Comparison of ENCODE assay signal across 11 mouse cellular contexts in the genomic region with DNA sequence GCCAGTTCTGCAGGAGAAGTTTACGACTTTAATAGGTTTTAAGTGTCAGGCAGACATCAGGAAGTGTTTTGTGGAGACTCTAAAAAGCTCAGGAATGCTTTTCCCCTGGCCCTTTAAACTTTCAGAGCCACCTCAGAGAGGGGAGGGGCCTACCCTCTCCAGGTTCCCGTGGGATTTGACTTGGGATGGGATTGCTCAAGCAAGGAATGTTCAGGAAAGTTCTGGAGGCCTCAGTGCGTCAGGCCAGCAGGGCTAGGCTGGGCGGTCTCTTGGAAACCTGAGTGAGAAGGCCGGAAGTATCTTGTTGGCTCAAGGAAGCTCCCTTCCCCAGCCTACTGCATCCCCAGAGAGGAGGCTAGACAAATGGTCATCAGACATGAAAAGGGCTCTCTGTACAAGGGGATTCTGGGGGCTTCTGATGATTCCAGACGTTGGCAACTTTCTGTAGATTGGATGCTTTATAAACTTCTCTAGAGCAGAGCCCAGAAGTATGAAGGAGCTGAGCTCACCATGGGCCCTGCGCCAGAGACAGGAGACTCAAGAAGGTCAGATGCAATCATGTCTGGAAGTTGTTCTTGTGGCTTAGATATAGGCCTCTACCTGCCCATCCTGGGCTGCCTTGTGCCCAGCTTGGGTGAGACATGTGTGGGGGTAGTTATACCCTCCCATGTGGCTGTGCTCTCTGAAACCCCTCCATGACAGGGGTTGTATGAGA. TPM values are rescaled to one million over a fixed set of nuclear protein-coding genes. Genes with fewer than 3 reads are reported as not detected.
A peak's percentile ranks its signal among the peaks of the same experiment; 100 is the strongest.
DNase-seq lines count a peak whose midpoint lies in the region; ATAC-seq and TF ChIP-seq lines count a peak whose summit lies in the region.
"Had no signal": no experiment of that assay in that cellular context is flagged by ENCODE, and none has a peak within 500 bp of the region (broad histone marks: within the 10 kb centered on the region; RNA-seq: fewer than 3 reads in every experiment).

No protein-coding gene starts in this region.

- H3K4me2 ChIP-seq in heart, embryonic 12.5 days: no peak overlapping the region
- H3K4me2 ChIP-seq in embryonic facial prominence, embryonic 14.5 days (ENCODE audit: low read depth, low read length): no peak overlapping the region
- no peak overlapping the region for H3K4me2 ChIP-seq in hindbrain, postnatal 0 days (ENCODE audit: low read depth, low read length)
- H3K4me2 ChIP-seq: embryonic facial prominence, embryonic 13.5 days; limb, embryonic 15.5 days had no signal

- no peaks in the 10 kb centered on the region; the same call in 1 of the 2 replicates for H3K4me1 ChIP-seq in heart, embryonic 12.5 days (replicated peaks)
- H3K4me1 ChIP-seq in embryonic facial prominence, embryonic 14.5 days (ENCODE audit: control insufficient read depth, insufficient read depth, low read length): peaks cover 9% of the 10 kb centered on the region; the same call in 1 of the 2 replicates
- no peaks in the 10 kb centered on the region for H3K4me1 ChIP-seq in hindbrain, postnatal 0 days (ENCODE audit: insufficient read depth, low read length)

- peaks cover 32% of the 10 kb centered on the region for H3K27me3 ChIP-seq in heart, embryonic 12.5 days (replicated peaks)
- peaks cover 5% of the 10 kb centered on the region for H3K27me3 ChIP-seq in embryonic facial prominence, embryonic 14.5 days (replicated peaks; ENCODE audit: control insufficient read depth, insufficient read depth, low read length)
- no peaks in the 10 kb centered on the region; the same call in 1 of the 2 replicates for H3K27me3 ChIP-seq in hindbrain, postnatal 0 days (ENCODE audit: insufficient read depth, low read length)

- H3K27ac ChIP-seq in heart, embryonic 12.5 days (ENCODE audit: poor library complexity, severe bottlenecking): no peak overlapping the region
- H3K27ac ChIP-seq in embryonic facial prominence, embryonic 14.5 days (replicated peaks; ENCODE audit: low read depth, low read length): no peak overlapping the region
- H3K27ac ChIP-seq in hindbrain, postnatal 0 days: no peak overlapping the region
- H3K27ac ChIP-seq: embryonic facial prominence, embryonic 13.5 days; limb, embryonic 15.5 days had no signal

- intact Hi-C loops in heart, postnatal 25 days (cut with DNase I): no loop called here

- H3K9ac ChIP-seq in heart, embryonic 12.5 days: no peak overlapping the region
- no peak overlapping the region for H3K9ac ChIP-seq in embryonic facial prominence, embryonic 14.5 days (ENCODE audit: low read depth, low read length)
- no peak overlapping the region for H3K9ac ChIP-seq in hindbrain, postnatal 0 days (replicated peaks; ENCODE audit: low read length)
- H3K9ac ChIP-seq: embryonic facial prominence, embryonic 13.5 days; limb, embryonic 15.5 days had no signal

- peak; percentile 98 for DNase-seq in heart, adult 11 months
- peak; percentile 74 for DNase-seq in 3134 (ENCODE audit: extremely low read depth, insufficient read length, low spot score)
- peak; percentile 65 for DNase-seq in embryonic facial prominence, embryonic 14.5 days (ENCODE audit: low spot score)
- DNase-seq in heart, postnatal 25 days (ENCODE audit: low spot score): peak; percentile 46
- DNase-seq in spleen, postnatal 14 days (ENCODE audit: low spot score in 2 of 2): no peak
- no peak for DNase-seq in thymus, postnatal 4 days
- no peak for DNase-seq in hindbrain, postnatal 0 days (ENCODE audit: low spot score)

- no peak for ATAC-seq in heart, embryonic 12.5 days (ENCODE audit: insufficient number of reproducible peaks, low FRiP score)
- ATAC-seq in embryonic facial prominence, embryonic 14.5 days (ENCODE audit: low read depth): no peak
- ATAC-seq in hindbrain, postnatal 0 days: no peak

- no peaks in the 10 kb centered on the region for H3K36me3 ChIP-seq in heart, embryonic 12.5 days
- no peaks in the 10 kb centered on the region for H3K36me3 ChIP-seq in embryonic facial prominence, embryonic 14.5 days (ENCODE audit: control insufficient read depth, insufficient read depth, low read length)
- H3K36me3 ChIP-seq in hindbrain, postnatal 0 days (ENCODE audit: insufficient read depth, low read length): no peaks in the 10 kb centered on the region
- H3K36me3 ChIP-seq: embryonic facial prominence, embryonic 13.5 days; limb, embryonic 15.5 days had no signal

- H3K4me3 ChIP-seq in heart, embryonic 12.5 days: no peak overlapping the region
- H3K4me3 ChIP-seq in embryonic facial prominence, embryonic 14.5 days (ENCODE audit: low read depth, low read length): no peak overlapping the region
- H3K4me3 ChIP-seq in hindbrain, postnatal 0 days (ENCODE audit: low read length): no peak overlapping the region
- H3K4me3 ChIP-seq: embryonic facial prominence, embryonic 13.5 days; limb, embryonic 15.5 days; myocyte had no signal

- no peaks in the 10 kb centered on the region for H3K9me3 ChIP-seq in heart, embryonic 12.5 days (replicated peaks)
- H3K9me3 ChIP-seq in embryonic facial prominence, embryonic 14.5 days (ENCODE audit: control insufficient read depth, low read length): no peaks in the 10 kb centered on the region
- H3K9me3 ChIP-seq in hindbrain, postnatal 0 days (ENCODE audit: low read length): no peaks in the 10 kb centered on the region
- H3K9me3 ChIP-seq: embryonic facial prominence, embryonic 13.5 days; limb, embryonic 15.5 days had no signal

- 48% methylated on average over 7 of the region's 7 CpGs for WGBS in heart, embryonic 12.5 days
- WGBS in embryonic facial prominence, embryonic 14.5 days: 24% methylated on average over 7 of the region's 7 CpGs
- WGBS in hindbrain, postnatal 0 days: 66% methylated on average over 7 of the region's 7 CpGs

- TF ChIP-seq CTCF in hindbrain, postnatal 0 days (IDR thresholded peaks at IDR 0.05; ENCODE audit: low read depth): no peak

RNA-seq across cellular contexts. Expression of a gene that starts 7.8 kb away (rescaled TPM):
- polyA plus RNA-seq in heart, embryonic 12.5 days (2016; fragmentation: Nextera tagmentation; extraction: Ambion mirVana): 0.11 and 0.18 TPM in 2 replicates
- 6.5 and 7.4 TPM in 2 replicates for polyA plus RNA-seq in embryonic facial prominence, embryonic 14.5 days (2014; fragmentation: Nextera tagmentation; extraction: Ambion mirVana)
- total RNA-seq in heart, postnatal 25 days (2021): 1 to 10 TPM; 6.9 to 8.1 TPM
- 58.5 and 69.0 TPM in 2 replicates for total RNA-seq in hindbrain, postnatal 0 days (2014; rRNA removed)
- 15.4 and 15.6 TPM in 2 replicates for polyA plus RNA-seq in hindbrain, postnatal 0 days (2015; fragmentation: Nextera tagmentation; extraction: Ambion mirVana)

Comparison
In these comparisons a context has a peak if more than half of its experiments do, and no peak if none do; other contexts are left out.
1. DNase-seq: peak in heart, adult 11 months (single experiment), 3134 (single experiment), embryonic facial prominence, embryonic 14.5 days (single experiment) and heart, postnatal 25 days (single experiment); none in spleen, postnatal 14 days (0 of 2), thymus, postnatal 4 days (single experiment) and hindbrain, postnatal 0 days (single experiment).